Mouse (Mus musculus) thymus, postnatal 36 days (tissue): ENCODE data around the gene Erp29.
A peak's percentile ranks its signal among the peaks of the same experiment; 100 is the strongest.

Source experiments
- DNase-seq, 2 experiments: peaks; one replicate each; pipeline ENCODE4 v3.0.0; 2022; ENCODE audit warnings: mixed read lengths in 2 of 2

Gene Erp29

GRCm38 (mm10) chr5:121448450-121448849, 3.9 kb downstream of the Erp29 start:
- no peak for DNase-seq

DNA sequence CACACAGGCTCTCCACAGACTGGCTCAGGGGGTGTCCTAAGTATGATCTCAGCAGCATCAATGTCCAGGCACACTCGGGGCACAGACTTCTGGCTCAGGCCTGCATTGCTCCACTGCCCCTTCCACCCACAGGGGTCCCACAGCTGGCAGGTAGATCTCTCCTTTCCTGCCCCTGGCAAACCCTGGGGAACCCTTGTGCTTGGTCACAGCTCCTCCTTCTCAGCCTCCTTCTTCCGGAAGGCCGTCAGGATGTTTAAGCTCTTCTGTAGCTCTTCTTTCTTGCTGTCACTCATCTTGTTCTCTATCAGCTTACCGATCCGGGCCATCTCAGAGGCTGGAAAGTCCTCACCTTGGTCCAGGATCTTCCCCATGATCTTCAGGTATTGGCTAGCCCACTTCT, 7.4 kb downstream of the Erp29 start:
- no peak for DNase-seq

GRCm38 (mm10) chr5:121443548-121443947, 8.8 kb downstream of the Erp29 start:
- DNase-seq, result peak; percentile 39 to 50

DNA sequence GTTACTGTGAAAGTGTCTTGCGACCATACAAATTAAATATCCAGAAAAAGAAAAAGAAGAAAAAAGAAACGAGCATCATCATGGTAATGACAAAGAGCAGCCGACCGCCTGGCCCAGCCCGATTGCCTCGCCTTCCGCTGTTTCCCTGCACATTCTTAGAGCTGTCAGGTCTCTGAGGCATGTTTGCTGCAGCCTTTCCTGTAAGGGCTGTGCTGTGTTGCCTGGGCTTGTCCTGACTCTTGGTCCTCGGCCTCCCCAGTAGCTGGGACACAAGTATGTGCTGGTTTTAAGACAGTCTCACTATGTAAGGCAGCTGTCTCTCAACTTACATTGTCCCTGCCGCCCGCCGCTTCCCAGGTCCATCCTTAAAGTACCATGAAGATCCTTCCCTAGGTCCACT, 13.6 kb downstream of the Erp29 start:
- DNase-seq, result no peak

- DNase-seq, result no peak
Observed at GRCm38 (mm10) chr5:121438131-121438530, 14.2 kb downstream of the Erp29 start.

DNA sequence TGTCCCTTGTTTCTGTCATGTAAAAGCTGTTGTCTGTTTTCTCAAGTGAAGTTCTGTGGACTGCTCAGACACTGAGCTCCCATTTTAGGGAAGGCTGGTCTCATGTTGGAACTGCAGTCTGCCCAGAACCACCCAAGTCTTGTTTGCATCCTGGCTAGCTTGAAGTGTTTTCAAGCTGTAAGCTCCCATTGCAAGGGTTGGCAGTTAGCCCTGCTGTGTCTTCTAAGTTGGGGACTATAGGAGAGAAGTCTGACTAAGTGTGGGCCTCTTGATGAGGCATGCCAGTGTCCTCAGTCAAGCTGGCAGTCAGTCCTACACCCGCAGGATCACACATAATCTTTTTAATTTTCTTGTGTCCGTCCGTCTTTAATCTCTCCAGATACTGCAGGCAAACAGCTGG, 23.4 kb downstream of the Erp29 start:
- DNase-seq, result no peak

DNA sequence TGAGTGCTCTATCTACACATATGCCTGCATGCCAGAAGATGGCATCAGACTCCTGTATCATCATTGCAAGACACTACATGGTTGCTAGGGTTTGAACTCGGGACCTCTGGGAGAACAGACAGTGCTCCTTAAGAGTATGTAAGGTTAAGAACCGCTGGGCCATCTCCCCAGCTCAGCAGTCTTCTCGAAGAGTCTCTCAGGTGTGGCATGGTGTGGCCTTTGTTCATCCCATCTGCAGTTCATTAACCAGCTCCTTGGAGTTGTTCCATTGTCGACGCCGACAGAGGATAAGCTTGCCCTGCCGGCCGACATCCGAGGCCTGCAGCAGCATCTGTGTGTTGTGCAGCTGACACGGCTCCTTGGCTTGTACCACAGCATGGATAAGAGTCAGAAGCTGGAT, 29.0 kb downstream of the Erp29 start:
- DNase-seq, result no peak

DNA sequence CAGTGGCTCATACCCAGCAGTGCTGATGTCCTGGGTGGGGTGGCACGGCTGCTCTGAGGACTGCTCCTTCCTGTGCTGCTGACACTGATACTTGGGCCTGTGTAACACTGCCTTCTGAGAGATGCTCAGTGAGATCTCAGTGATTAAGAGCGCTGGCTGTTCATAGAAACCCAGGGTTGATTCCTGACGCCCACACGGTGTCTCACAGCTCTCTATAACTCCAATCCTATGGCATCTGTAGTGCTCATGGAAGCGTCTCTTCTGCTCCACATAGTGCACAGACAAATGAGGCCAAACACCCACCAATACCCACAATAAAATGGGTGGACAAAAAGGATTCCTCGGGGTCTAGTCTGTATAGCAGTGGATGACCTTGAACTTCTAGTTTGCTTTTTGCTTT, 29.5 kb downstream of the Erp29 start:
- no peak for DNase-seq

- DNase-seq, result no peak
Observed at GRCm38 (mm10) chr5:121420721-121421120, 31.6 kb downstream of the Erp29 start.

- no peak for DNase-seq
Observed at GRCm38 (mm10) chr5:121410975-121411374, 41.3 kb downstream of the Erp29 start.

- no peak for DNase-seq
Observed at GRCm38 (mm10) chr5:121407856-121408255, 44.5 kb downstream of the Erp29 start.

GRCm38 (mm10) chr5:121400849-121401248, 51.5 kb downstream of the Erp29 start:
- no peak for DNase-seq

- no peak for DNase-seq
Observed at GRCm38 (mm10) chr5:121400064-121400463, 52.2 kb downstream of the Erp29 start.

GRCm38 (mm10) chr5:121399540-121399939, 52.8 kb downstream of the Erp29 start:
- DNase-seq, result no peak

GRCm38 (mm10) chr5:121398965-121399462, 53.3 kb downstream of the Erp29 start:
- no peak for DNase-seq

- no peak for DNase-seq
Observed at GRCm38 (mm10) chr5:121398146-121398964, 54.0 kb downstream of the Erp29 start.

- DNase-seq, result peak; percentile 92 to 96
Observed at GRCm38 (mm10) chr5:121397187-121398145, 54.8 kb downstream of the Erp29 start, which contains the start of gene Naa25. Gene Naa25, plus strand, starts transcription at chr5:121397936.

DNA sequence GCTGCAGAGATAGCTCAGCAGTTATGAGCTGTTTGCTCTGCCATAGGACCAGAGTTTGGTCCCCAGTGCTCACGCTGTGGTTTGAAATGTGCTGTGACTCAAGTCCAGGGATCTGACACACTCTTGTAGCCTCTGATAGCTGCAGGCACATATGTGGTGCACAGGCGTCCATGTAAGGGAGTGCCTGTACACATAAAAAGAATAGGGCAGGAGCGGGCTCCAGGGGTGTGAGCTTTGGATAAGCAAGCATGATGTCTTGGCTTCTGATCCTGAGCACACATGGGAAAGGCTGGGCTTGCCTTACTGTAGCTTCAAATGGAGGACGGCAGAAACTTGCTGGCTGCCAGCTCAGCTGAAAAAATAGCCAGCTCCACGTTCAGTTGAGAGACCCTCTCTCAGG, 56.7 kb downstream of the Erp29 start:
- DNase-seq, result no peak

DNA sequence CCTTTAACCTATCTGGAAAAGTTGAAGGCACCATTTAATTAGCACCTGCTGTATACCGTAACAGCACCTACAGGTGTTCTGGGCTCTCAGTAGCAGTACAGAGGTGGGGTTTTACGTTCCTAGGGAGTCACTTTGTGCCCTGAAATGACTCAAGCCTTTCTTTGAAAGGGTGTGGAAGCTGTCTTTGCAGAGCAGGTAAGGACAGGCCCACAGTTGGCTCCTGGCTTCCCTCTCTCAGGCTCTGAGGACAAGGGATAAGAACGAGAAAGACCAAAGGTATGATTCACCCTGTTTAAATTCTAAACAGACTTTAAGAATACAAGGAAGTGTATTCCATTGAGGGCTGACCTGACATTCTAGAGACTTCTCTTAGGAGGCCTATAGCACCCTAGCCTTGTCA, 58.9 kb downstream of the Erp29 start:
- no peak for DNase-seq

DNA sequence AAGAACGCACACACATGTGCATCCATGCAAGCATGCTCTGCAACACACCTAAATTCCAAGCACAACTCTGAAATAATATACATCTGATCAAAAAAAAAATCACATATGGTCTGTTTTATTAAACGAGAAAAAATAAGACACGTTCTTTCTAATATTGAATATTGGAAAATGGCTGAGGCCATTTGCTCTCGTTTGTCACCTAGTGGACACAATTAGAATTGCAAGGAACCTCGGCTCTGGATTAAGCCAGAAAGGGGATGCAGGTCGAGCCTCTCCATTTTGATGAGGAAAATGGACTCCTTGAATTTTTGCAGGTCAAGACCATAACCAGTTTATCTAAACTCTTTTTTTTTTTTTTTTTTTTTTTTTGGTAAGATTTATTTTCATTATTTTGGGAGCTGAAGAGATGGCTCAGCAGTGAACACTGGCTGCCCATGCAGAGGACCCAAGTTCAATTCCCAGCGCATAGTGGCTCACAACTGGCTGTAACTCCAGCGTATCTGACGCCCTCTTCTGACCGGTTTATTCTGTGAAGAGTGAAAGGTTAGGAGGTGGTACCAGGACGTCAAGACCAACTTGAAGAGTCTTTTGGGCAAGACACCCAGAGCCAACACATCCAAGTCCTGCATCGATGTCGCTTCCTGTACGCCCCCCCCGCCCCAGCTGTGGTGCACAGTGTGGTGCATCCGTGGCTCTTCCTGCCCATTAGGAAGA, 59.5 kb downstream of the Erp29 start:
- no peak for DNase-seq

- no peak for DNase-seq
Observed at GRCm38 (mm10) chr5:121389691-121390090, 62.6 kb downstream of the Erp29 start.

DNA sequence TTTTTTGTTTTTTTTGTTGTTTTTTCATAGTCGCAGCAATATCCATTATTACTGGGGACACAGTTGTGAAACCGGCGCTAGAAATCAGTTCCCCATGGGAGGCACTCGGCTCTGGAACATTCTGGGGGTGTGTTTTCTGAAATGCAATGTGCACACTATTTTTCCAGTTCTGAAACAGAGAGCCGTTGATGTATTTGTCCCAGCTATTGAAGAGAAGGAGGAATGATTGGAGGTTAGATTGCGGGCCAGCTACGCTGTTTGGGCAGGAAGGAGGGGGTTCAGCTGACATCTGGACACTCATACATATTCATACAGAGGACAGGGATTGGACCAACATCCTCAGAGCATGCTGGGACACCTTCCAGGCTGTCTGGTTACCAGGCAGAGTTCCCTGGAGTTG, 63.2 kb downstream of the Erp29 start:
- DNase-seq, result no peak

GRCm38 (mm10) chr5:121387126-121387525, 65.2 kb downstream of the Erp29 start:
- DNase-seq, result no peak
